Comparison of ENCODE assay signal across 7 mouse cellular contexts in the genomic region with DNA sequence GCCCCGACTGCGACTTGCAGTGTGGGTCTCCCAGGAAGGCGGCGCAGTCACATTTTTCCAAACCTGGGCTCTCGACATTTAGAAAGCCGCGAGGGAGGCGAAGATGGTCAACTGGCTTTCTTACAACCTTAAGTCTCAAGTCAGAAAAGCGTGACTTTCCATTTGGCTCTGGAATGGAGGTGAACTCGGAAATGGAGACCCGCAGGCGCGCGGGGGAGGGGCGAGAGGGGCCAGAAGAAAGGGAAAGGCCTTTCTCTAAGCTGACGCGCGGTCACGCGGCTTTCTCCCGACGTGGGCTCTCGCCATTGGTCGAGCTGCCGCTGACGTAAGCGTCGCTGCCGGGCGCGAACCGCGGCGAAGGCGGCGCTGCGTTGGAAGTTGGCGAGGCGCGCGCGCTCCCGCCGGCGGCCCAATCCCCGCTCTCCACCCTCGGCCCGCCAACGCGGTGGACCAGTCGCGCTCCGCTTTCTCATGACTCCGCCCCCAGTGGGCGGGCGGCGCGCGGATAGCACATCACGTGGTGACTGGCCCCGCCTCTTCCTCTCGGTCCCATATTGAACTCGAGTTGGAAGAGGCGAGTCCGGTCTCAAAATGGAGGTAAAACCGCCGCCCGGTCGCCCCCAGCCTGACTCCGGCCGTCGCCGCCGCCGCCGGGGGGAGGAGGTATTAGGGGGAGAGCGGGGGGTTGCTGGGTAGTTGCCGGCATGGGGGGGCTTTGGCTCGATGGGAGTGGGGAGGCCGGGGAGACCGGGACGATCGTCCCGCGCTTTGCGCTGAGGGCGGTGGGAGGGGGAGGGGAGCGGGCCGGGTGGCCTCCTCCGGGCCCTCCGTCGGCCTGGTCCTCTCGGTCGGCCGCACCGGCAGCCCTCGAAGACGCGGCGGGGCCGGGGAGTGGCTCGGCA. TPM values are rescaled to one million over a fixed set of nuclear protein-coding genes. Genes with fewer than 3 reads are reported as not detected.
DNase-seq lines count a peak whose midpoint lies in the region; ATAC-seq lines count a peak whose summit lies in the region.

A gene (plus strand): TSS at position 535 of the 902 bp plus-strand sequence.

- WGBS in intestine, embryonic 16.5 days, result under 1% methylated on average over 102 of the region's 102 CpGs
- under 1% methylated on average over 88 of the region's 102 CpGs for WGBS in midbrain, embryonic 11.5 days

- intact Hi-C loops in gastrocnemius, postnatal 36 days (cut with DNase I), result loop anchor here (1.0 to 5.0 kb wide), 2 partner anchors 45 to 47 kb away; a partner anchor contains a TSS
- intact Hi-C loops in left cerebral cortex, postnatal 36 days (cut with DNase I), result loop anchor here (2.0 to 5.0 kb wide), 2 partner anchors 43 to 50 kb away; a partner anchor contains a TSS

- peak within 1 kb of the TSS; percentile 82 for H3K4me2 ChIP-seq in intestine, embryonic 16.5 days (ENCODE audit: low read depth, low read length)
- peak within 1 kb of the TSS; percentile 70 for H3K4me2 ChIP-seq in midbrain, embryonic 11.5 days

- H3K4me3 ChIP-seq in intestine, embryonic 16.5 days (ENCODE audit: low read length), result peak within 1 kb of the TSS; percentile 91
- peak within 1 kb of the TSS; percentile 98 for H3K4me3 ChIP-seq in midbrain, embryonic 11.5 days (ENCODE audit: low read depth, low read length)

- H3K27me3 ChIP-seq in intestine, embryonic 16.5 days (replicated peaks; ENCODE audit: control insufficient read depth, insufficient read depth, low read length), result no peaks in the 10 kb centered on the region
- H3K27me3 ChIP-seq in midbrain, embryonic 11.5 days (ENCODE audit: control insufficient read depth, insufficient read depth, low read length), result no peaks in the 10 kb centered on the region

- H3K9ac ChIP-seq in intestine, embryonic 16.5 days (ENCODE audit: low read depth, low read length), result peak within 1 kb of the TSS; percentile 98
- H3K9ac ChIP-seq in midbrain, embryonic 11.5 days (ENCODE audit: low read length), result peak within 1 kb of the TSS; percentile 100

- DNase-seq in adrenal gland, adult 2 months, result peak; percentile 99
- DNase-seq in embryo, embryonic 11.5 days (ENCODE audit: low read depth, low spot score), result peak; percentile 100
- DNase-seq in gastrocnemius, postnatal 36 days, result peak; percentile 96 to 97
- peak; percentile 99 to 100 for DNase-seq in left cerebral cortex, postnatal 36 days (ENCODE audit: low spot score in 2 of 2)
- DNase-seq in midbrain, embryonic 11.5 days (ENCODE audit: low spot score, missing footprints), result peak; percentile 100
- peak; percentile 99 for DNase-seq in skeletal muscle tissue, adult 2 months (ENCODE audit: low read depth, low spot score)

- peaks cover 20% of the 10 kb centered on the region; the same call in 1 of the 2 replicates for H3K4me1 ChIP-seq in intestine, embryonic 16.5 days (ENCODE audit: control insufficient read depth, insufficient read depth, low read length)
- peaks cover 13% of the 10 kb centered on the region; the same call in 1 of the 2 replicates for H3K4me1 ChIP-seq in midbrain, embryonic 11.5 days (ENCODE audit: control insufficient read depth, insufficient read depth, low read length)

- H3K36me3 ChIP-seq in intestine, embryonic 16.5 days (ENCODE audit: control insufficient read depth, insufficient read depth, low read length), result no peaks in the 10 kb centered on the region
- H3K36me3 ChIP-seq in midbrain, embryonic 11.5 days (ENCODE audit: control insufficient read depth, insufficient read depth, low read length), result peaks cover 11% of the 10 kb centered on the region

- no peaks in the 10 kb centered on the region for H3K9me3 ChIP-seq in intestine, embryonic 16.5 days (ENCODE audit: control insufficient read depth, low read length)
- H3K9me3 ChIP-seq in midbrain, embryonic 11.5 days (ENCODE audit: control insufficient read depth, low read length), result no peaks in the 10 kb centered on the region

- peak within 1 kb of the TSS; percentile 99 for H3K27ac ChIP-seq in intestine, embryonic 16.5 days (ENCODE audit: low read length)
- H3K27ac ChIP-seq in midbrain, embryonic 11.5 days (ENCODE audit: low read depth, low read length), result peak within 1 kb of the TSS; percentile 96

- peak; percentile 94 for ATAC-seq in intestine, embryonic 16.5 days
- ATAC-seq in midbrain, embryonic 11.5 days (ENCODE audit: low FRiP score), result peak; percentile 94

RNA-seq across cellular contexts. Expression of the gene that starts here (rescaled TPM):
- total RNA-seq in adrenal gland, adult 2 months (2021), result 100 to 1,000 TPM; 311 to 403 TPM
- polyA plus RNA-seq in adrenal gland, adult 2 months (2012; rRNA removed), result 3.7 and 3.8 TPM in 2 replicates
- total RNA-seq in gastrocnemius, postnatal 36 days (2021), result 100 to 1,000 TPM in 1 of 2 experiments, 10 to 100 TPM in 1; 96.6 to 134 TPM
- polyA plus RNA-seq in intestine, embryonic 16.5 days (2015; fragmentation: Nextera tagmentation; extraction: Ambion mirVana), result 215 and 254 TPM in 2 replicates
- 100 to 1,000 TPM; 260 to 274 TPM for total RNA-seq in left cerebral cortex, postnatal 36 days (2021)
- 310 and 336 TPM in 2 replicates for polyA plus RNA-seq in midbrain, embryonic 11.5 days (2014; fragmentation: Nextera tagmentation; extraction: Ambion mirVana)

Comparison
In these comparisons a context has a peak if more than half of its experiments do, and no peak if none do; other contexts are left out.
1. Peak in every context shown above with its lines: DNase-seq, ATAC-seq, H3K4me3 ChIP-seq and H3K27ac ChIP-seq.
2. RNA of the gene that starts here (polyA plus RNA-seq): 310 to 336 TPM in midbrain, embryonic 11.5 days and 215 to 254 TPM in intestine, embryonic 16.5 days; 3.7 to 3.8 TPM in adrenal gland, adult 2 months; every median in the first group is over 10 times any median in the second.